Mouse (Mus musculus): ENCODE measurements around the gene Cklf. TPM values are rescaled to one million over a fixed set of nuclear protein-coding genes. Genes with fewer than 3 reads are reported as not detected.
"Not testable (repeated sequence)": the region's sequence is repeated elsewhere in the genome, so short reads cannot be mapped to it uniquely, and the experiment has no call there.

Gene Cklf
- polyA plus RNA-seq, 1 experiment, result 7.9 TPM

DNA sequence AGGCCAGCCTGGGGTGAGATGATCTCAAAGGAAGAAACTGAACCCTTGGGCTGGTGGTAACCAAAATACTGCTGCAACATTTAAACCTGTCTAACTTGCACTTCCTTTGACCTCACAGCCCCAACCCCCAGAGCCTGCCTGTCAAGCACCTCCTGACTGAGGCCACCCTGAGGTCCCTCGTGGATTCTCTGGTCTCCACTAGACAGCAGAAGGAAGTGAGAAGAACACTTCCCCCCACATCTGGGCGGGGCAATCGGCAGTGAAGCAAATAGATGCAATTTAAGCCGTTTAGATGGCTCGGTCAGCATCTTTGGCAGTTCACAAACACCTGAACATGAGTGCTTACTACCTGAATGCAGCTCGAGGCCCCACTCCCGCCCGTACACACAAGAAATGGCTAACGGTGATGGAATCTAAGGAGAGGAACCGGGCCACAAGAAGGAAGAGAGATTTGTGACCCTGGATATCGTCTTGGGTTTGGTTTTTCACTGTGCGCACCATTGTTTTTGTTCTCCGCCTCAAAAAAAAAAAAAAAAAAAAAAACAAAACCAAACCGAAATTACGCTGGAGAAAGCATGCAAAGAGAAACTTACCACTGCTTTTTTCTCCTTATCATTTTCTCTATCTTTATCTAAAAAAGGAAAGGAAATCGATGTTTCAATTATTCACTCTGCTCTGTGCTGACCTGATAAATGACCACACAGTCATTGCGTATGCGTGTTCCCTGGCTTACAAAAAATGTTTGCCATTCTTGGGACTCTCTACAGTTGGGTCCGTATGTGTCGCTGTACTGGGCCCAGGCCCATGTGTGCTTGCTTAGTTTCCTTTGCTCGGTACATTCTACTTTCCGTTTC lies 3.4 kb upstream of the Cklf start:
- no peak for DNase-seq
- no peak overlapping the region for H3K27ac ChIP-seq (ENCODE audit: insufficient read depth, low read length)

DNA sequence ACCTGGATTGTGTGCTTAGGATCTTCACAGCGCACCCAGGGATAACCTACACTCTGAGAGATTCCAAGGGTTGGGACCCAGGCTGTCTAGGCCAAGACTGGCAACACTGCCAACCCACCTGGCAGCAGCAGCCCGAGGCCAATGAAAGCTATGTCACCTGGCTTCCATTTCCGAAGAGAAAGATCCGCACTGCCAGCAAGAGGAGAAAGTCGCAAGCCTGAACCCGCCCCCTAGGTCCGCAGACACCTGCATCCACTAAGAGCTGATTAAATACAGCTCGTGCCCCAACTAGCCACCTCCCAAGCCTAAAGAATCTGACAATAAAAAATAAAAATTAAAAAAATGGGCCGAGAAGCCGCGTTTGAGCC lies 2.8 kb upstream of the Cklf start:
- Histone ChIP-seq H3K27ac (ENCODE audit: insufficient read depth, low read length) (no peak overlapping the region), H3K27me3 (ENCODE audit: control insufficient read depth, insufficient read depth, low read length) (no peaks in the 10 kb centered on the region), H3K4me3 (replicated peaks; ENCODE audit: insufficient read depth, low read depth, low read length) (peak overlapping the region; percentile 74), H3K4me1 (ENCODE audit: control insufficient read depth, insufficient read depth, low read length) (peaks cover 4% of the 10 kb centered on the region; the same call in 1 of the 2 replicates)
- 2% methylated on average over 11 of the region's 11 CpGs for WGBS
- peak; percentile 51 to 56 for DNase-seq
- TF ChIP-seq POLR2A (IDR thresholded peaks at IDR 0.05; ENCODE audit: borderline replicate concordance, insufficient read depth, low read length), result no peak
- TF ChIP-seq CTCF (IDR thresholded peaks at IDR 0.05; ENCODE audit: borderline replicate concordance, insufficient read depth, low read depth, low read length), result no peak

More for the DNA sequence above, 3.4 kb upstream of the Cklf start:
- Histone ChIP-seq H3K27me3 (ENCODE audit: control insufficient read depth, insufficient read depth, low read length) (no peaks in the 10 kb centered on the region), H3K4me1 (ENCODE audit: control insufficient read depth, insufficient read depth, low read length) (peaks cover 4% of the 10 kb centered on the region; the same call in 1 of the 2 replicates), H3K4me3 (replicated peaks; ENCODE audit: insufficient read depth, low read depth, low read length) (peak overlapping the region; percentile 74)
- TF ChIP-seq CTCF (IDR thresholded peaks at IDR 0.05; ENCODE audit: borderline replicate concordance, insufficient read depth, low read depth, low read length), result no peak
- TF ChIP-seq POLR2A (IDR thresholded peaks at IDR 0.05; ENCODE audit: borderline replicate concordance, insufficient read depth, low read length), result no peak
- WGBS, result 72% methylated on average over 22 of the region's 22 CpGs

DNA sequence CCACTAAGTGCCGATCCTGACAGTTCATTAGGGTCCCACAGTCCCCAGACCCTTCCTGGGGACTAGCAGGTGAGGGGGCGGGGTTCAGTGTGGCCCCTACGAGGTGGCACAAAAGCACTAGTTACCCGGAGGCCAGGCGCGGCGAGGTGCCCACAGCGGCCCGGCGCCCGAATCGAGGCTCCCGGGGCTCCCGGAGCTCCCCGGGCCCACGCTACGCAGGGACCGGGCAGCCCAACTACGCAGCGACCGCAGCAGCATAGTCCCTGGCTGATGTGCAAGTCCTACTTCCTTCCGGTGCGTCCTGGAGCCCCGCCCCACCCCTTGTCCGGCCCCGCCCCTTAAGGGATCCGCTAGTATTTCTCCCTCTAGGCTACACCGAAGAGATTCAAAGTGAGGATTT lies 2.4 kb upstream of the Cklf start, which contains the start of gene Tk2:
TSS of gene Tk2 (minus strand) at position 283 of the 400 bp plus-strand sequence.
- H3K27me3 ChIP-seq (ENCODE audit: control insufficient read depth, insufficient read depth, low read length), result no peaks in the 10 kb centered on the region
- peak; percentile 69 to 71 for DNase-seq
- peak within 1 kb of the TSS; percentile 74 for H3K4me3 ChIP-seq (replicated peaks; ENCODE audit: insufficient read depth, low read depth, low read length)
- under 1% methylated on average over 28 of the region's 28 CpGs for WGBS
- TF ChIP-seq CTCF (IDR thresholded peaks at IDR 0.05; ENCODE audit: borderline replicate concordance, insufficient read depth, low read depth, low read length), result no peak
- TF ChIP-seq POLR2A (IDR thresholded peaks at IDR 0.05; ENCODE audit: borderline replicate concordance, insufficient read depth, low read length), result peak; percentile 52; the same call in 1 of the 2 replicates
- no peak within 1 kb of the TSS for H3K27ac ChIP-seq (ENCODE audit: insufficient read depth, low read length)
- peaks cover 4% of the 10 kb centered on the region; the same call in 1 of the 2 replicates for H3K4me1 ChIP-seq (ENCODE audit: control insufficient read depth, insufficient read depth, low read length)

DNA sequence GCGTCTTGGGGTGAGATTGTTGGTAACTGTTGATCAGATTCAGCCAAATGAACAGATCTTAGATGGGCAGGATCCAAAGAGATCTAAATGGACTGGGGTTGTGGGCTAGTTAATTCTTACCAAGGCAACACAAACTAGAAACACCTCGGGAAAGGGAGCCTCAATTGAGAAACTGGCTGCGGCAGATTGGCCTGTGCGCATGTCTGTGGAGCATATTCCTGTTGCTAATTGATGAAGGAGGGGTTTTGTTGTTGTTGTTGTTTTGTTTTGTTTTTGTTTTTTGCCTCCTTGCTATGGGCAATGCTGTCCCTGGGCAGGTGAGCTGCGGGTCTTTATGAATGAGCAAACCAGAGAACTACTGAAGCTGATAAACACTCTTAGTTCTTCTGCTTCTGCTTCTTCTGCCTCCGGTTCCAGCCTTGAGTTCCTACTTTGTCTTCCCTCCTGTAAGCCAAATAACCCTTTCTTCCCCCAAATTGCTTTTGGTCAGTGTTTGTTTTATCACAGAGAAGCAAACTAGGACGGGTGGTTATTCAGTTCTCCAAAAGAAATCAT lies 1.1 kb upstream of the Cklf start:
- no peak for TF ChIP-seq CTCF (IDR thresholded peaks at IDR 0.05; ENCODE audit: borderline replicate concordance, insufficient read depth, low read depth, low read length)
- no peak for TF ChIP-seq POLR2A (IDR thresholded peaks at IDR 0.05; ENCODE audit: borderline replicate concordance, insufficient read depth, low read length)
- WGBS, result 89% methylated on average over 7 of the region's 7 CpGs
- no peaks in the 10 kb centered on the region for H3K27me3 ChIP-seq (ENCODE audit: control insufficient read depth, insufficient read depth, low read length)
- DNase-seq, result no peak
- H3K4me3 ChIP-seq (replicated peaks; ENCODE audit: insufficient read depth, low read depth, low read length), result no peak overlapping the region
- H3K27ac ChIP-seq (ENCODE audit: insufficient read depth, low read length), result no peak overlapping the region
- H3K4me1 ChIP-seq (ENCODE audit: control insufficient read depth, insufficient read depth, low read length), result peaks cover 4% of the 10 kb centered on the region; the same call in 1 of the 2 replicates

DNA sequence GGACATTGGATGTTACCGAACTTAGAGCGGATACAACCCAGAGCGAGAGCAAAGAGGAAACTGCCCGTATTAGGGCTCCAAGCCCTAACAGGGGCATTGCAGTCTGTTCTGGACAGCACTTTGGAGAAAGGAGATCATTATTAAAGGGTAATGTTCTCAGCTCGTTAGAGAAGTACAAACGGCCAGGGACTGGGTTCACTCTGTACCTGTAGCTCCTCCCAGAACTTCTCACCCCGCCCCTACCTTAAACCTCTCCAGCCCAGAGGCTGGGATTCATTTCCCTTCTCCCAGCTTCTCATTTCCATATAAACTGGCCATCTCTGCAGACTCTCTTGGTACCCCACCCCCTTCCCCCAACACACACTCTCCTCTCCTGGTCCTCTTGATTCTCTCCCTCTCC lies 800 bp downstream of the Cklf start:
- Histone ChIP-seq H3K4me3 (replicated peaks; ENCODE audit: insufficient read depth, low read depth, low read length) (peak overlapping the region; percentile 28), H3K27ac (ENCODE audit: insufficient read depth, low read length) (no peak overlapping the region), H3K4me1 (ENCODE audit: control insufficient read depth, insufficient read depth, low read length) (peaks cover 4% of the 10 kb centered on the region; the same call in 1 of the 2 replicates), H3K27me3 (ENCODE audit: control insufficient read depth, insufficient read depth, low read length) (no peaks in the 10 kb centered on the region)
- DNase-seq, result no peak
- TF ChIP-seq POLR2A (IDR thresholded peaks at IDR 0.05; ENCODE audit: borderline replicate concordance, insufficient read depth, low read length) (no peak), CTCF (IDR thresholded peaks at IDR 0.05; ENCODE audit: borderline replicate concordance, insufficient read depth, low read depth, low read length) (no peak)
- under 1% methylated on average over 7 of the region's 7 CpGs for WGBS

DNA sequence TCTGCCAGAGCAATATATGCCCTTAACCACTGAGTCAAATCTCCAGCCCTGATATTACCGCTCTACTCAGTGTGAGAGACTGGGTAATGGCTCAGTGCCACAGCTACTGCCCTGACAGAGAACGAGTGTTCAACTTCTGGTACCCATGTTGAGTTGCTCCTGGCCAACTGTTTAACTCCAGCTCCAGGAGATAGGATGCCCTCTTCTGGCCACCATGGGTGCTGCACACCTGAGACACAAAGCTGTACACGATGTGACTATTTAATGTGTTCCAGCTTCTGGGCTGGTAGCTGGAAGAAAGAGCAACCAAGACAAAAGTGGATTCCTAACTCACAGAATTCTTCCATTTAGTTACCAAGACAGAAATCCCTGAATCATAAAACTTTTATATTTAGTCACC lies 2.4 kb downstream of the Cklf start:
- Histone ChIP-seq H3K4me1 (ENCODE audit: control insufficient read depth, insufficient read depth, low read length) (no peaks in the 10 kb centered on the region), H3K27ac (ENCODE audit: insufficient read depth, low read length) (no peak overlapping the region), H3K4me3 (replicated peaks; ENCODE audit: insufficient read depth, low read depth, low read length) (no peak overlapping the region), H3K27me3 (ENCODE audit: control insufficient read depth, insufficient read depth, low read length) (no peaks in the 10 kb centered on the region)
- TF ChIP-seq CTCF (IDR thresholded peaks at IDR 0.05; ENCODE audit: borderline replicate concordance, insufficient read depth, low read depth, low read length) (0 out of 2 replicates have a peak, but pooled peaks have one; percentile 9), POLR2A (IDR thresholded peaks at IDR 0.05; ENCODE audit: borderline replicate concordance, insufficient read depth, low read length) (no peak)
- DNase-seq, result no peak
- 59% methylated on average over 3 of the region's 3 CpGs for WGBS

DNA sequence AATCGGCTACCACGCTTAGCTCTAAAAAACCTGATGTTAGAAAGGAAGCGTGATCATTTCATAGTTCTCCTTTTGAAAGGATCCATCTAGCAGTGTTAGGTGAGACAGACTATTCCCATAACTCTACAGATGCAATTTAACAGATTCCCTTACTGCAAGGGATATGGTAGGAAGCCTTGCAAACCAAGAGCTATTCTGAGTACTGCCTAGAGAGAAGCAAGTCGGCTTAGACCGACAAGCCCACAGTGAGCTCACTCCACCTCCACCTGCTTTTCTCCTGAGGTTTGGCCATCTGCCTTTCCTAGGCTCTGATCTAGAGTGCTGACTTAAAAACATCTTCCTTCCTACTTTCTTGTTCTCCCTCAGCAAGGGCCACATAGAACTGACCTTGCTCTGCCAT lies 11.1 kb downstream of the Cklf start:
- H3K4me1 ChIP-seq (ENCODE audit: control insufficient read depth, insufficient read depth, low read length); DNase-seq; H3K27ac ChIP-seq (ENCODE audit: insufficient read depth, low read length); H3K27me3 ChIP-seq (ENCODE audit: control insufficient read depth, insufficient read depth, low read length); H3K4me3 ChIP-seq (replicated peaks; ENCODE audit: insufficient read depth, low read depth, low read length): not testable (repeated sequence)
- 53% methylated on average over 5 of the region's 5 CpGs for WGBS

DNA sequence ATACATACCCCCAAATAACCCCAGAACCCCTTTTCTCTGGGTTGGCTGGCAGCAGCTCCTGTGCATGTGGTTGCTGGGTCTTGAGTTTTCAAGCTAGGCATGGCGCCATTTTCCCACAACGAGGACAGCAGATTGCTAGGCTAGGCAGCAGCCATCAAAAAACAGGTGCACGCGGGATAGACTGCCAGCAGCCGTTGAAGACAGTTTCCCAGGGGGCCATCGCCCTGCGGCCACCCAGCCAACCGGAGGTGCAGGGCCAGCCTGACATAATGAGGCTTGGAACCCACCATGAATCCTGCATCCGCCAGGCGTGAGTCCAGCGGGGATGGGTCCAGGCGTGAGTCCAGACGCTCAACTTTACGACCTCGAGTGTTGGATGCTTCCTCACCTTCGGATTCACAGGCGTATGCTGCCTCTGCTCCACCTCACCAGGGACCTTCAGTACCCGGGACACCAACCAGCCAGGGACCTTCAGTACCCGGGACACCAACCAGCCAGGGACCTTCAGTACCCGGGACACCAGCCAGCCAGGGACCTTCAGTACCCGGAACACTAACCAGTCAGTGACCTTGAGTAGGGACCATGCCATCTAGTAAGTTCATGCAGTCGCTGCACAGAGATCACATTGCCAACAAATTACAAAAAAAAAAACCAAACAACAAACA lies 13.7 kb downstream of the Cklf start:
- H3K27me3 ChIP-seq (ENCODE audit: control insufficient read depth, insufficient read depth, low read length); H3K27ac ChIP-seq (ENCODE audit: insufficient read depth, low read length); DNase-seq; H3K4me3 ChIP-seq (replicated peaks; ENCODE audit: insufficient read depth, low read depth, low read length); H3K4me1 ChIP-seq (ENCODE audit: control insufficient read depth, insufficient read depth, low read length): not testable (repeated sequence)
- WGBS, result 29% methylated on average over 22 of the region's 22 CpGs

Data from cerebellum, adult 2 months (tissue).